Mouse (Mus musculus) bone marrow, adult 2 months (tissue): ENCODE data around the gene Nin.

ENCODE experiments used
- CTCF ChIP-seq: fragments of 200-500 bp; IDR thresholded peaks from 2 replicates; pipeline ENCODE4 v1.5.1; 2011; ENCODE audit warnings: low read length, control low read depth; ENCODE audit not compliant: control insufficient read depth, insufficient read depth
- POLR2A ChIP-seq: fragments of 200-500 bp; IDR thresholded peaks from 2 replicates; pipeline ENCODE4 v1.6.1; 2011; ENCODE audit warnings: low read depth, mild to moderate bottlenecking, control low read depth, low read length, borderline replicate concordance; ENCODE audit not compliant: control insufficient read depth

GRCm38 (mm10) chr12:69998186-69998983 lies 115.1 kb downstream of the Nin start:
- TF ChIP-seq CTCF, result no peak
- TF ChIP-seq POLR2A, result no peak
